Mouse (Mus musculus) erythroblast, embryonic 14.5 days (primary cell): ENCODE data around the gene Pnpla2.

ENCODE experiments used
- GATA1 ChIP-seq: IDR thresholded peaks from 2 replicates; pipeline ENCODE4 v1.6.1; 2012; ENCODE audit warnings: low read length, inconsistent platforms, mixed read lengths
- TAL1 ChIP-seq: IDR thresholded peaks from 3 replicates; pipeline ENCODE4 v1.6.1; 2012; ENCODE audit warnings: low read length, inconsistent platforms, mixed read lengths

GRCm38 (mm10) chr7:141495379-141495778 is 40.4 kb downstream of the Pnpla2 start:
- TF ChIP-seq GATA1 (no peak), TAL1 (no peak)
